10 mouse cellular contexts compared by ENCODE assay signal in the genomic region with DNA sequence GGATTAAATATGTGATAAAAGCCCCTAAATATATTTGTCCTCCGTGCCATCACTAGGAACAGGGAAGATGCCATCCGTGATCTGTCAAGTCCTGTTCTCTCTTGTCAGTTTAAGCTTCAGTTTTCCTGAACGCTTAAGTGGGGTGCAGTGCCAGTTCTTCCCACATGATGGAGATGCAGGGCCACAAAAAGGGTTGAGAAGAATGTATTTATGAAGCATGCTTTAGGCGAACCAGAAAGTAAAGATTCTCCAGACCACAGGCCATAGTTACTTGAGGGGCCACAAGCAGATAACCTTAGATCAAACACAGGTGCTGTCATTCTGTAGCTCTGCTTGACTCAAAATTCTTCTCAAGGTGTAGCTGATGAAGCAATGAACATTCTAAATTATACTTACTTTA. TPM values are rescaled to one million over a fixed set of nuclear protein-coding genes. Genes with fewer than 3 reads are reported as not detected.
DNase-seq lines count a peak whose midpoint lies in the region; ATAC-seq and TF ChIP-seq lines count a peak whose summit lies in the region.
"Had no signal": no experiment of that assay in that cellular context is flagged by ENCODE, and none has a peak within 500 bp of the region (broad histone marks: within the 10 kb centered on the region; RNA-seq: fewer than 3 reads in every experiment).

No protein-coding gene starts in this region.

- TF ChIP-seq CTCF in bone marrow, adult 2 months (IDR thresholded peaks at IDR 0.05; ENCODE audit: control insufficient read depth, insufficient read depth, low read length): 0 out of 2 replicates have a peak, but pooled peaks have one; percentile 18
- TF ChIP-seq CTCF in embryonic fibroblast, embryonic 13.5 days (IDR thresholded peaks at IDR 0.05; ENCODE audit: borderline replicate concordance, insufficient read depth, low read length): peak; percentile 45; the same call in 1 of the 2 replicates

- H3K4me3 ChIP-seq in bone marrow, adult 2 months (replicated peaks; ENCODE audit: control insufficient read depth, low read depth, low read length): no peak overlapping the region
- H3K4me3 ChIP-seq in embryonic fibroblast, embryonic 13.5 days (ENCODE audit: insufficient read depth, low read length): no peak overlapping the region
- H3K4me3 ChIP-seq in hindbrain, embryonic 14.5 days (replicated peaks; ENCODE audit: low read length): no peak overlapping the region
- no peak overlapping the region for H3K4me3 ChIP-seq in midbrain, embryonic 16.5 days (ENCODE audit: low read depth, low read length)
- H3K4me3 ChIP-seq: limb, embryonic 12.5 days had no signal

- no peaks in the 10 kb centered on the region for H3K27me3 ChIP-seq in hindbrain, embryonic 14.5 days (ENCODE audit: control insufficient read depth, insufficient read depth, low read length)
- H3K27me3 ChIP-seq in midbrain, embryonic 16.5 days (ENCODE audit: control insufficient read depth, insufficient read depth, low read depth, low read length): no peaks in the 10 kb centered on the region
- H3K27me3 ChIP-seq: limb, embryonic 12.5 days had no signal

- WGBS in bone marrow, adult 2 months: 28% methylated on average over 4 of the region's 4 CpGs
- WGBS in hindbrain, embryonic 14.5 days: 31% methylated on average over 4 of the region's 4 CpGs
- 28% methylated on average over 4 of the region's 4 CpGs for WGBS in midbrain, embryonic 16.5 days

- intact Hi-C loops in heart, postnatal 25 days (cut with DNase I): no loop called here

- H3K4me2 ChIP-seq in hindbrain, embryonic 14.5 days (replicated peaks): no peak overlapping the region
- H3K4me2 ChIP-seq in midbrain, embryonic 16.5 days (ENCODE audit: low read length): no peak overlapping the region
- H3K4me2 ChIP-seq: limb, embryonic 12.5 days had no signal

- TF ChIP-seq POLR2A in bone marrow, adult 2 months (IDR thresholded peaks at IDR 0.05; ENCODE audit: borderline replicate concordance, control insufficient read depth, low read depth, low read length): no peak
- no peak for TF ChIP-seq POLR2A in embryonic fibroblast, embryonic 13.5 days (IDR thresholded peaks at IDR 0.05; ENCODE audit: low read depth, low read length)

- ATAC-seq in hindbrain, embryonic 14.5 days (ENCODE audit: low FRiP score): peak; percentile 62; the same call in 1 of the 2 replicates
- ATAC-seq in midbrain, embryonic 16.5 days: peak; percentile 76

- no peaks in the 10 kb centered on the region for H3K9me3 ChIP-seq in hindbrain, embryonic 14.5 days (ENCODE audit: control insufficient read depth, low read length)
- no peaks in the 10 kb centered on the region for H3K9me3 ChIP-seq in midbrain, embryonic 16.5 days (replicated peaks; ENCODE audit: control insufficient read depth, low read length, poor library complexity, severe bottlenecking)
- H3K9me3 ChIP-seq: limb, embryonic 12.5 days had no signal

- peak; percentile 38 for DNase-seq in heart, adult 8-10 months (ENCODE audit: low spot score)
- no peak for DNase-seq in heart, postnatal 25 days (ENCODE audit: low spot score)
- peak; percentile 85 for DNase-seq in hindbrain, embryonic 14.5 days (ENCODE audit: low spot score)
- DNase-seq in left cerebral cortex, adult 9 months (ENCODE audit: low spot score in 2 of 2): peak; percentile 10 to 76
- peak; percentile 40 for DNase-seq in urinary bladder, postnatal 14 days (ENCODE audit: low spot score)

- H3K36me3 ChIP-seq in hindbrain, embryonic 14.5 days (replicated peaks; ENCODE audit: control insufficient read depth, insufficient read depth): no peaks in the 10 kb centered on the region
- H3K36me3 ChIP-seq in midbrain, embryonic 16.5 days (ENCODE audit: control insufficient read depth, insufficient read depth, low read length): no peaks in the 10 kb centered on the region
- H3K36me3 ChIP-seq: limb, embryonic 12.5 days had no signal

- H3K27ac ChIP-seq in bone marrow, adult 2 months (ENCODE audit: control insufficient read depth, insufficient read depth, low read depth, low read length, poor library complexity): no peak overlapping the region
- no peak overlapping the region for H3K27ac ChIP-seq in embryonic fibroblast, embryonic 13.5 days (ENCODE audit: insufficient read depth, low read length)
- H3K27ac ChIP-seq in hindbrain, embryonic 14.5 days: no peak overlapping the region
- no peak overlapping the region for H3K27ac ChIP-seq in midbrain, embryonic 16.5 days (ENCODE audit: low read length)
- H3K27ac ChIP-seq: limb, embryonic 12.5 days had no signal

- H3K9ac ChIP-seq in hindbrain, embryonic 14.5 days: no peak overlapping the region
- H3K9ac ChIP-seq in midbrain, embryonic 16.5 days (ENCODE audit: low read depth, low read length): no peak overlapping the region
- H3K9ac ChIP-seq: limb, embryonic 12.5 days had no signal

- H3K4me1 ChIP-seq in bone marrow, adult 2 months (ENCODE audit: control insufficient read depth, insufficient read depth, low read length): no peaks in the 10 kb centered on the region
- no peaks in the 10 kb centered on the region for H3K4me1 ChIP-seq in embryonic fibroblast, embryonic 13.5 days (ENCODE audit: control insufficient read depth, insufficient read depth, low read length)
- H3K4me1 ChIP-seq in hindbrain, embryonic 14.5 days (replicated peaks; ENCODE audit: control insufficient read depth, insufficient read depth, low read length): no peaks in the 10 kb centered on the region
- no peaks in the 10 kb centered on the region for H3K4me1 ChIP-seq in midbrain, embryonic 16.5 days (ENCODE audit: control insufficient read depth, insufficient read depth, low read length)
- H3K4me1 ChIP-seq: limb, embryonic 12.5 days had no signal

RNA-seq across cellular contexts. Expression of gene Tlr4, which starts 58.6 kb away (rescaled TPM):
- total RNA-seq in heart, adult 8-10 months (2022): 10 to 100 TPM; 15.3 to 30.1 (median 20.8) TPM
- 10 to 100 TPM; 15.1 to 16.7 TPM for total RNA-seq in heart, postnatal 25 days (2021)
- 1.1 TPM in 2 replicates for polyA plus RNA-seq in bone marrow, adult 2 months (2011; ENCODE audit: insufficient read depth, insufficient read length, low replicate concordance, missing spikeins)
- polyA plus RNA-seq in embryonic fibroblast, embryonic 13.5 days (2011; ENCODE audit: insufficient read length, low read depth, missing spikeins): 11.5 and 13.7 TPM in 2 replicates
- 1.1 and 1.2 TPM in 2 replicates for polyA plus RNA-seq in hindbrain, embryonic 14.5 days (2014; fragmentation: Nextera tagmentation; extraction: Ambion mirVana)
- 0.61 and 1.2 TPM in 2 replicates for polyA plus RNA-seq in midbrain, embryonic 16.5 days (2015; fragmentation: Nextera tagmentation; extraction: Ambion mirVana)
- total RNA-seq: MEL had no signal
